Comparison of ENCODE assay signal across 25 mouse cellular contexts in genomic region chr5:129181450-129181849, GRCm38 (mm10).
DNase-seq lines count a peak whose midpoint lies in the region; ATAC-seq and TF ChIP-seq lines count a peak whose summit lies in the region.
"Had no signal": no experiment of that assay in that cellular context is flagged by ENCODE, and none has a peak within 500 bp of the region (broad histone marks: within the 10 kb centered on the region; RNA-seq: fewer than 3 reads in every experiment).

No protein-coding gene starts in this region.

- H3K4me3 ChIP-seq in liver, embryonic 11.5 days (ENCODE audit: low read depth, low read length), result no peak overlapping the region
- peak overlapping the region; percentile 44 to 70 for H3K4me3 ChIP-seq in MEL (ENCODE audit: control insufficient read depth in 1 of 2, insufficient read depth in 1 of 2, low read depth in 2 of 2, low read length in 2 of 2)
- H3K4me3 ChIP-seq in bone marrow, adult 2 months (replicated peaks; ENCODE audit: control insufficient read depth, low read depth, low read length), result no peak overlapping the region
- no peak overlapping the region for H3K4me3 ChIP-seq in liver, embryonic 15.5 days (replicated peaks)
- H3K4me3 ChIP-seq in forebrain, embryonic 16.5 days (replicated peaks; ENCODE audit: low read length), result no peak overlapping the region
- H3K4me3 ChIP-seq: embryonic facial prominence, embryonic 12.5 days; embryonic facial prominence, embryonic 15.5 days; forebrain, embryonic 10.5 days; forebrain, embryonic 13.5 days; heart, embryonic 12.5 days; heart, embryonic 15.5 days had no signal

- peaks cover 8% of the 10 kb centered on the region for H3K27me3 ChIP-seq in liver, embryonic 11.5 days (replicated peaks; ENCODE audit: control insufficient read depth, insufficient read depth, low read length)
- H3K27me3 ChIP-seq in MEL (ENCODE audit: control insufficient read depth in 1 of 2, insufficient read depth in 2 of 2, low read length in 2 of 2), result no peaks in the 10 kb centered on the region
- no peaks in the 10 kb centered on the region; the same call in 1 of the 2 replicates for H3K27me3 ChIP-seq in liver, embryonic 15.5 days
- H3K27me3 ChIP-seq in forebrain, embryonic 16.5 days (replicated peaks; ENCODE audit: control insufficient read depth, insufficient read depth, low read length), result no peaks in the 10 kb centered on the region
- H3K27me3 ChIP-seq: embryonic facial prominence, embryonic 12.5 days had no signal

- no peak for TF ChIP-seq CTCF in MEL (IDR thresholded peaks at IDR 0.05 in 2 of 3, conservative IDR thresholded peaks at IDR 0.05 in 1 of 3; ENCODE audit: control insufficient read depth in 1 of 3, insufficient read depth in 1 of 3, low read depth in 2 of 3, low read length in 3 of 3, poor library complexity in 1 of 3, severe bottlenecking in 1 of 3)
- no peak for TF ChIP-seq CTCF in bone marrow, adult 2 months (IDR thresholded peaks at IDR 0.05; ENCODE audit: control insufficient read depth, insufficient read depth, low read length)

- 47% methylated on average over 5 of the region's 5 CpGs for WGBS in liver, embryonic 11.5 days
- 56% methylated on average over 5 of the region's 5 CpGs for WGBS in bone marrow, adult 2 months
- 41% methylated on average over 5 of the region's 5 CpGs for WGBS in liver, embryonic 15.5 days (ENCODE audit: insufficient replicate concordance)
- WGBS in forebrain, embryonic 16.5 days, result 72% methylated on average over 5 of the region's 5 CpGs

- no peak; a peak in 1 of 4 replicates for TF ChIP-seq EP300 in MEL (IDR thresholded peaks at IDR 0.05; ENCODE audit: low read depth in 1 of 2, low read length in 2 of 2)

- no peak for TF ChIP-seq RAD21 in MEL (IDR thresholded peaks at IDR 0.05; ENCODE audit: low read depth, low read length)

- peak overlapping the region; percentile 21; the same call in 1 of the 2 replicates for H3K4me2 ChIP-seq in liver, embryonic 11.5 days
- H3K4me2 ChIP-seq in liver, embryonic 15.5 days, result peak overlapping the region; percentile 52
- no peak overlapping the region for H3K4me2 ChIP-seq in forebrain, embryonic 16.5 days (ENCODE audit: low read length)
- H3K4me2 ChIP-seq: embryonic facial prominence, embryonic 12.5 days; embryonic facial prominence, embryonic 15.5 days; forebrain, embryonic 13.5 days; heart, embryonic 12.5 days; heart, embryonic 15.5 days; hindbrain, embryonic 14.5 days had no signal

- peak overlapping the region; percentile 71 for H3K27ac ChIP-seq in liver, embryonic 11.5 days (ENCODE audit: low read depth, low read length)
- H3K27ac ChIP-seq in MEL (ENCODE audit: control insufficient read depth, low read depth, low read length), result peak overlapping the region; percentile 85
- H3K27ac ChIP-seq in bone marrow, adult 2 months (ENCODE audit: control insufficient read depth, insufficient read depth, low read depth, low read length, poor library complexity), result peak overlapping the region; percentile 80
- peak overlapping the region; percentile 43 for H3K27ac ChIP-seq in liver, embryonic 15.5 days (replicated peaks)
- no peak overlapping the region for H3K27ac ChIP-seq in forebrain, embryonic 16.5 days (ENCODE audit: low read length)
- H3K27ac ChIP-seq: embryonic facial prominence, embryonic 12.5 days; embryonic facial prominence, embryonic 15.5 days; forebrain, embryonic 10.5 days; forebrain, embryonic 13.5 days; heart, embryonic 15.5 days; hindbrain, embryonic 14.5 days had no signal

- no peak for DNase-seq in liver, embryonic 11.5 days (ENCODE audit: low spot score)
- DNase-seq in liver (no peak), MEL (ENCODE audit: low read depth, low spot score) (peak; percentile 30)
- DNase-seq in embryo, embryonic 10.5 days (ENCODE audit: low spot score), result no peak
- DNase-seq: adrenal gland, adult 8-10 months; adrenal gland, postnatal 25 days; cerebellum, adult 18-20 months; cerebellum, adult 9-10 months; cerebellum, postnatal 14 days; gastrocnemius, postnatal 25 days; heart, adult 18-20 months; heart, postnatal 10 days; heart, postnatal 36 days had no signal

- no peak overlapping the region; the same call in 1 of the 2 replicates for H3K9ac ChIP-seq in liver, embryonic 11.5 days (ENCODE audit: low read depth, low read length)
- peak overlapping the region; percentile 63 for H3K9ac ChIP-seq in MEL (ENCODE audit: control insufficient read depth, low read depth, low read length, poor library complexity, severe bottlenecking)
- no peak overlapping the region for H3K9ac ChIP-seq in liver, embryonic 15.5 days
- no peak overlapping the region for H3K9ac ChIP-seq in forebrain, embryonic 16.5 days (replicated peaks; ENCODE audit: low read depth, low read length)
- H3K9ac ChIP-seq: embryonic facial prominence, embryonic 12.5 days; embryonic facial prominence, embryonic 15.5 days; forebrain, embryonic 13.5 days; heart, embryonic 12.5 days; heart, embryonic 15.5 days; hindbrain, embryonic 14.5 days had no signal

- no peaks in the 10 kb centered on the region for H3K36me3 ChIP-seq in liver, embryonic 11.5 days (ENCODE audit: control insufficient read depth, insufficient read depth, low read length)
- H3K36me3 ChIP-seq in MEL (ENCODE audit: control insufficient read depth in 1 of 2, insufficient read depth in 2 of 2, low read length in 2 of 2), result peaks cover 0 to 2% of the 10 kb centered on the region in 2 experiments; a peak in 2 of 4 replicates
- H3K36me3 ChIP-seq in liver, embryonic 15.5 days (replicated peaks), result no peaks in the 10 kb centered on the region
- H3K36me3 ChIP-seq in forebrain, embryonic 16.5 days (ENCODE audit: control insufficient read depth, insufficient read depth), result no peaks in the 10 kb centered on the region
- H3K36me3 ChIP-seq: embryonic facial prominence, embryonic 12.5 days; embryonic facial prominence, embryonic 15.5 days; forebrain, embryonic 10.5 days; heart, embryonic 12.5 days; heart, embryonic 15.5 days had no signal

- no peak for TF ChIP-seq POLR2A in MEL (IDR thresholded peaks at IDR 0.05; ENCODE audit: control insufficient read depth in 1 of 2, insufficient read depth in 1 of 2, low read depth in 1 of 2, low read length in 2 of 2, poor library complexity in 1 of 2)
- no peak for TF ChIP-seq POLR2A in bone marrow, adult 2 months (IDR thresholded peaks at IDR 0.05; ENCODE audit: borderline replicate concordance, control insufficient read depth, low read depth, low read length)

- peaks cover 10% of the 10 kb centered on the region for H3K4me1 ChIP-seq in liver, embryonic 11.5 days (replicated peaks; ENCODE audit: control insufficient read depth, insufficient read depth, low read length)
- H3K4me1 ChIP-seq in MEL (ENCODE audit: control insufficient read depth in 1 of 2, insufficient read depth in 2 of 2, low read length in 2 of 2), result peaks cover 5 to 29% of the 10 kb centered on the region in 2 experiments
- H3K4me1 ChIP-seq in bone marrow, adult 2 months (ENCODE audit: control insufficient read depth, insufficient read depth, low read length), result peaks cover 3% of the 10 kb centered on the region; the same call in 1 of the 2 replicates
- peaks cover 37% of the 10 kb centered on the region for H3K4me1 ChIP-seq in liver, embryonic 15.5 days (replicated peaks)
- H3K4me1 ChIP-seq in forebrain, embryonic 16.5 days (replicated peaks; ENCODE audit: control insufficient read depth, insufficient read depth, low read length), result peaks cover 2% of the 10 kb centered on the region; the same call in 1 of the 2 replicates
- H3K4me1 ChIP-seq: embryonic facial prominence, embryonic 15.5 days had no signal

- H3K79me2 ChIP-seq in MEL (ENCODE audit: control insufficient read depth, insufficient read depth, low read length, poor library complexity), result no peaks in the 10 kb centered on the region; the same call in 1 of the 2 replicates

- ATAC-seq in liver, embryonic 11.5 days (replicated peaks; ENCODE audit: low FRiP score), result no peak
- ATAC-seq in liver, embryonic 15.5 days (ENCODE audit: insufficient read depth), result no peak
- no peak for ATAC-seq in forebrain, embryonic 16.5 days
- ATAC-seq: activated CD4-positive, CD25-positive, alpha-beta regulatory T cell, adult 4 months; CD4-positive, CD25-positive, alpha-beta regulatory T cell, adult 4 months; forebrain, embryonic 13.5 days had no signal

- H3K9me3 ChIP-seq in liver, embryonic 11.5 days (ENCODE audit: control insufficient read depth, low read length), result no peaks in the 10 kb centered on the region
- no peaks in the 10 kb centered on the region for H3K9me3 ChIP-seq in MEL (replicated peaks; ENCODE audit: insufficient read depth, low read length)
- no peaks in the 10 kb centered on the region for H3K9me3 ChIP-seq in liver, embryonic 15.5 days (replicated peaks)
- no peaks in the 10 kb centered on the region for H3K9me3 ChIP-seq in forebrain, embryonic 16.5 days (ENCODE audit: control insufficient read depth, low read length)
- H3K9me3 ChIP-seq: embryonic facial prominence, embryonic 12.5 days; embryonic facial prominence, embryonic 15.5 days; forebrain, embryonic 10.5 days; forebrain, embryonic 13.5 days; heart, embryonic 12.5 days; heart, embryonic 15.5 days had no signal

TF ChIP-seq in MEL, 35 proteins besides CTCF, POLR2A, EP300 and RAD21:
- no peak; the same call in 1 of the 2 replicates for TF ChIP-seq MXI1 (IDR thresholded peaks at IDR 0.05; ENCODE audit: low read depth, low read length)
- TF ChIP-seq ETS1 (IDR thresholded peaks at IDR 0.05; ENCODE audit: low read depth, low read length), result 0 out of 2 replicates have a peak, but pooled peaks have one; percentile 23
- peak; percentile 45; the same call in 1 of the 2 replicates for TF ChIP-seq TCF12 (IDR thresholded peaks at IDR 0.05; ENCODE audit: low read depth, low read length)
- 0 out of 2 replicates have a peak, but pooled peaks have one; percentile 11 for TF ChIP-seq POLR2AphosphoS2 (IDR thresholded peaks at IDR 0.05; ENCODE audit: low read length)
- peak; percentile 91 for TF ChIP-seq JUND (IDR thresholded peaks at IDR 0.05; ENCODE audit: low read depth, low read length)

Comparison
In these comparisons a context has a peak if more than half of its experiments do, and no peak if none do; other contexts are left out.
1. H3K4me3 ChIP-seq: peak in MEL (2 of 2); none in liver, embryonic 11.5 days (single experiment), bone marrow, adult 2 months (single experiment), liver, embryonic 15.5 days (single experiment) and forebrain, embryonic 16.5 days (single experiment).